Mouse (Mus musculus) ES-Bruce4 (cell line): Measurements from ENCODE around the gene Pkmyt1. TPM values are rescaled to one million over a fixed set of nuclear protein-coding genes. Genes with fewer than 3 reads are reported as not detected.
A peak's percentile ranks its signal among the peaks of the same experiment; 100 is the strongest.

Experiments
- H3K27ac ChIP-seq: 2 replicates; pipeline ENCODE4 v1.5.1; 2012; ENCODE audit warnings: low read length, inconsistent platforms; ENCODE audit not compliant: insufficient read depth
- H3K27me3 ChIP-seq: 2 replicates; pipeline ENCODE4 v1.6.1; 2012; ENCODE audit warnings: mild to moderate bottlenecking, low read length, inconsistent platforms; ENCODE audit not compliant: control insufficient read depth, poor library complexity, insufficient read depth, severe bottlenecking
- H3K36me3 ChIP-seq: 2 replicates; pipeline ENCODE4 v1.6.1; 2012; ENCODE audit warnings: inconsistent platforms, mild to moderate bottlenecking, low read length, moderate library complexity; ENCODE audit not compliant: control insufficient read depth, poor library complexity, insufficient read depth, severe bottlenecking
- H3K4me1 ChIP-seq: one replicate; pipeline ENCODE4 v1.8.1; 2011; ENCODE audit warnings: low read length; ENCODE audit not compliant: control insufficient read depth, insufficient read depth
- H3K4me3 ChIP-seq: 2 replicates; pipeline ENCODE4 v1.5.1; 2011; ENCODE audit warnings: low read depth, mild to moderate bottlenecking, low read length
- H3K9ac ChIP-seq: 2 replicates; pipeline ENCODE4 v1.6.1; 2012; ENCODE audit warnings: low read depth, mild to moderate bottlenecking, inconsistent platforms; ENCODE audit not compliant: poor library complexity, severe bottlenecking
- H3K9me3 ChIP-seq: replicated peaks from 2 replicates; pipeline ENCODE4 v1.6.1; 2012; ENCODE audit warnings: mild to moderate bottlenecking, low read length, inconsistent platforms; ENCODE audit not compliant: control insufficient read depth, poor library complexity, insufficient read depth, severe bottlenecking
- CTCF ChIP-seq: IDR thresholded peaks from one replicate; pipeline ENCODE4 v1.8.1; 2011; ENCODE audit warnings: low read depth, low read length
- EP300 ChIP-seq: IDR thresholded peaks from 2 replicates; pipeline ENCODE4 v1.6.1; 2011; ENCODE audit warnings: low read depth, low read length; ENCODE audit not compliant: insufficient read depth
- POLR2A ChIP-seq: IDR thresholded peaks from one replicate; pipeline ENCODE4 v1.8.1; 2011; ENCODE audit warnings: low read length; ENCODE audit not compliant: insufficient read depth
- polyA plus RNA-seq: library from polyadenylated mRNA; stranded (reverse); fragments of >200 nt; gene quantifications from 2 replicates; pipeline ENCODE4 v1.2.4, GENCODE M21; 2011; ENCODE audit warnings: low read depth; ENCODE audit not compliant: missing spikeins, insufficient read depth, insufficient read length

Pkmyt1 gene
- polyA plus RNA-seq, 1 experiment, result 26.5 TPM

DNA sequence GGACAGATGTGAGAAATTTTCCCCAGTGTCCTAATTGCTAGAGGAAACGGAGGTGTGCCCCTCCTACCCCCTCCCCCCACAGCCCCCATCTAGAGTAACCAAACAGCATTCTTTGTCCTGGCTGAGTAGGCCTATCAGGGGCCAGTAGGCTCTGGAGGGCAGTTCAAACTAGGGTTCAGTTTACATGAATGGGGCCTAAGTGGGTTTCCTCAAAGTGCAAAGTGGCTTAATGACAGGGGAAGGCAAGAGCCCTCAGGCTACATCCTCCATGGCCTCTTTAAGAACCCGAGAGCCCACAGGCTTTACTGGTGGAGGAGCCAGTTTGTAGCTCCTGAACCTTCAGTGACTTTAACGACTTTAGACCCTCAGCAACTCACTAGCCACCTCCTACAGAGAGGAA, 30.3 kb upstream of the Pkmyt1 start:
- Histone ChIP-seq H3K9ac (peak overlapping the region; percentile 13; the same call in 1 of the 2 replicates), H3K27ac (peak overlapping the region; percentile 55), H3K4me1 (peaks cover 10% of the 10 kb centered on the region), H3K36me3 (no peaks in the 10 kb centered on the region), H3K27me3 (no peaks in the 10 kb centered on the region), H3K9me3 (no peaks in the 10 kb centered on the region), H3K4me3 (no peak overlapping the region)
- no peak for TF ChIP-seq POLR2A
- 0 out of 2 replicates have a peak, but pooled peaks have one; percentile 21 for TF ChIP-seq EP300
- no peak for TF ChIP-seq CTCF

DNA sequence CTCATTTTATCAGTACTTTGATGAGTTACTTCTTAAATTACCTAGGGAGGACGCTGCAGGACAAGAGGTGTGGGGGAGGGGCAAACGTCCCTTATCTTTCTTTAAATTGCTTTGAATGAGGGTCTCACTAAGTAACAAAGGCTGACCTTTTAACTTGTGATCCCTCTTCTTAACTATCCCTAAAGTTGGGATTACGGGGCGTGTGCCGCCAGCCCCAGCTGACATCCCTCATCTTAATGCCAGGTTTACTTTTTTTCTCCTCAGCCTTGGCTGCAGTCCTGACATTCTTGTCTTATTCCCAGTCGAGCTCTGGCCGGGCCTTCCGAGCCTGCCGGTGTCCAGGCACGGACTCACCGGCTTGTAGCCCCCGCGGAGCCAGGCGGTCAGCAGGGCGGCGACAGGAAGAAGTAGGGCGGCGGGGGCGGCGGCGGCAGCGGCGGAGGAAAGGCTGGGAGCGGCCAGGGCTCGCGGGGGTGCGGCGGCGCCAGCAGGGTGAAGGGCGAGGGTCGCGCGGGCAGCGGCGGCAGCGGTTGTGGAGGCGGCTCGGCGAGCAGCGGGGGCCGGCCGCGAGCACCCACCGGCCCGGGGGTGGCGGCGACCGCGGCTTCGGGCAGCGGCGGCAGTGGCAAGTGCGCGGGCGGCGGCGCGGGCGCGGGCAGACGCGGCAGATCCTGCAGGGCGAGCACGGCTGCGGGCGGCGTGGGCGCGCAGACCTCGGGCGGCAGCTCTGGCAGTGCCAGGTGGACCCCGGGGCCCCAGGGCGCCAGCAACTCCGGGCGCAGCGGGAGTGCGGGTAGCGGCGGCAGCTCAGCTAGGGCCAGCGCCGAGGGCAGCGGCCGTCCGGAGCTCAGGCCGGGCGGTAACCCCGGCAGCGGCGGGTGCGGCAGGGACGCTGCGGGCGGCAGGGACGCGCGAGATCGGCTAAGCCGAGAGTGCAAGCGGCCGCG, 26.7 kb upstream of the Pkmyt1 start:
- no peaks in the 10 kb centered on the region for H3K27me3 ChIP-seq

DNA sequence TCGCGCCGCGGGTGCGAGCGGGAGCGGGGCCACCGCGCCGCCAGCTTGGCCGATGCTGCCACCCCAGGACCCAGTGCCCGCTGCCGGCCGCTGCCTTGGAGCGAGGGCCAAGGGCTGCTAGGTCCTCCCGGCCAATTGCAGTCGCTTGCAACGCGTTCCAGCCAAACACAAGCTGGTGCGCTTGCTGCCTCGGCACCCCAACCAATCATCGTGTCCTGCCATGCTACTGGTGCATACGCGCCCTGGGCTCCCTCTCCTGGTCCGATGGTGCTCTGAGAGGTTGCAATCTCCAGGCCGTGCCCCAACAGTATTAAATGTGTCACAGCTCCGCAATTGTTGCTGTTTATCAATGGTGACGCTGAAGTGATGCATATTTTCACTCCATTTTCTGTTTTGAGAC, 26.1 kb upstream of the Pkmyt1 start:
- no peaks in the 10 kb centered on the region for H3K9me3 ChIP-seq
- peak overlapping the region; percentile 61 for H3K4me3 ChIP-seq
- TF ChIP-seq POLR2A (no peak), CTCF (peak; percentile 92), EP300 (0 out of 2 replicates have a peak, but pooled peaks have one; percentile 43)
- no peak overlapping the region for H3K27ac ChIP-seq
- peak overlapping the region; percentile 76 for H3K9ac ChIP-seq
- H3K27me3 ChIP-seq, result no peaks in the 10 kb centered on the region
- H3K36me3 ChIP-seq, result no peaks in the 10 kb centered on the region
- peaks cover 9% of the 10 kb centered on the region for H3K4me1 ChIP-seq

More for the DNA sequence above, 26.7 kb upstream of the Pkmyt1 start:
- H3K36me3 ChIP-seq, result no peaks in the 10 kb centered on the region
- H3K4me1 ChIP-seq, result peaks cover 6% of the 10 kb centered on the region
- H3K27ac ChIP-seq, result no peak overlapping the region
- no peaks in the 10 kb centered on the region for H3K9me3 ChIP-seq
- H3K4me3 ChIP-seq, result peak overlapping the region; percentile 61
- H3K9ac ChIP-seq, result peak overlapping the region; percentile 76
- TF ChIP-seq EP300 (no peak), CTCF (no peak), POLR2A (no peak)

DNA sequence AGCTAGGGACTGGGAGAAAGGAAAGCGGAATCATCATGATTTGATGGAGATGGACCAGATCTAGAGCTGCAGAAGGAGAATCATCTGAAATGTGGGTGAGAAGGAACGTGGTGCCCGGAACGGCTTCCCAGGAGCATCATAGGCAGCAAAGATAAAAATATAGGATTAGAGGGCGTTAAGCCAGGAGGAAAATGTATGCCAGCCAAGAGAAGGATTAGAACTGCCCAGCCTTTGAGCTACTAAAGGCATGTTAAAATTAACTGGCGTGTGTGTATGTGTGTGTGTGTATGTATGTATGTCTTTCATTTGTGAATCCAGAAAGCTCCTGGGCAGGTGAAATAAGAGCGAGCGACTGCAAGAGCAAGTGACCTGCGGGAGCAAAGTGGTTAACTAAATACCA, 22.8 kb upstream of the Pkmyt1 start:
- no peak overlapping the region for H3K27ac ChIP-seq
- peaks cover 6% of the 10 kb centered on the region for H3K4me1 ChIP-seq
- no peaks in the 10 kb centered on the region for H3K27me3 ChIP-seq
- H3K4me3 ChIP-seq, result no peak overlapping the region
- H3K36me3 ChIP-seq, result no peaks in the 10 kb centered on the region
- no peaks in the 10 kb centered on the region for H3K9me3 ChIP-seq
- H3K9ac ChIP-seq, result no peak overlapping the region
- no peak for TF ChIP-seq EP300
- TF ChIP-seq POLR2A, result no peak
- TF ChIP-seq CTCF, result no peak

DNA sequence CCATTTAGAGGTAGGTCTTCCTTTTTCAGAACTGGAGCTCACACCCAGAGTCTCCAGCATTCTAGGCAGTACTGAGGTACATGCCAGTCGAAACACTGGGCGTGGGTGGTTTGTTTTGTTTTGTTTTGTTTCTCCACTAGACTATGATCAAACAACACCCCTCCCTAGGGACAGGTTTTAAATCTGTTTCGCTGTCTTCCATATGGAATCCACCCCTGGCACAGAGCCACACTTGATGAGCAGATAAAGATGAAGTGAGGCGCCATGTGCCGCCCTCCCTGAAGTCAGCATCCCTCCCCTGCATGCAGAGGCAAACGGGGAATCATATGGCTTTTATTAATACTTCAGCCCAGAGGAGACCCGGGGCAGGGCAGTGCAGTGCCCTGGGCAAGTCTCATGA, 21.4 kb upstream of the Pkmyt1 start:
- H3K4me3 ChIP-seq, result no peak overlapping the region
- no peaks in the 10 kb centered on the region for H3K27me3 ChIP-seq
- no peaks in the 10 kb centered on the region for H3K9me3 ChIP-seq
- TF ChIP-seq CTCF (no peak), POLR2A (no peak), EP300 (no peak)
- H3K9ac ChIP-seq, result no peak overlapping the region
- H3K36me3 ChIP-seq, result no peaks in the 10 kb centered on the region
- H3K27ac ChIP-seq, result 0 out of 2 replicates have a peak overlapping the region, but pooled peaks have one; percentile 14
- H3K4me1 ChIP-seq, result peaks cover 6% of the 10 kb centered on the region

DNA sequence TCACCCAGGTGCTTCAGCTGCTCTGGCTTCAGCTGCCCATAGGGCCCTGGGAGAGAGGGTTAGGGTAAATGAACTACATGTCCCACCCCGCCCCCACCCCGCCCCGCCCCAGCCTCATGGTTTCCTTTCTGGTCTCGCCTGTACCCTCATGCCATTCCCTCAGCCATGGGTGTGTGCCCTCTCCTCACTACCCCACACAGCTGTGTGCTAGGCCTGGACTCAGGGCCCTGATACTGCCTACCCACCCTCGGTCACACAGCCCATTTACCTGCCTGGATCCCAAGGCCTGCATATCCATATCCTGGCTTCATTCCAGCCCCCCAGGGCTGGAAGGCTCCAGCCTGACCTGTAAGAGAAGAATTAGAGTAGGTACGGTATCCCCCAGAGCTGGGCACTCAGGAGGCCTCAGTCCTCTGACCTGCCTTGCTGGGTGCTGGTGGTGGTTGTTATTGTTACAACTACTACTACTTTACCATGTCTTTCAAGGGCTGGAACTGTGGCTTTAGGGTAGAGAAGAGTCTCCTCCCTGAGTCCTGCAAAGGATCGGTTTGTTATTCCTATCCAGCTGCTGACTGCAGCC, 20.5 kb upstream of the Pkmyt1 start:
- Histone ChIP-seq H3K27ac (no peak overlapping the region), H3K9me3 (no peaks in the 10 kb centered on the region), H3K4me3 (no peak overlapping the region), H3K36me3 (no peaks in the 10 kb centered on the region), H3K27me3 (no peaks in the 10 kb centered on the region), H3K9ac (peak overlapping the region; percentile 6; the same call in 1 of the 2 replicates), H3K4me1 (peaks cover 8% of the 10 kb centered on the region)
- no peak for TF ChIP-seq CTCF
- no peak for TF ChIP-seq EP300
- TF ChIP-seq POLR2A, result no peak
